Mouse (Mus musculus): ENCODE results near the gene Fam19a5.

GRCm38 (mm10) chr15:87698562-87699320 lies 154.6 kb downstream of the Fam19a5 start:
- TF ChIP-seq CTCF (IDR thresholded peaks at IDR 0.05; ENCODE audit: borderline replicate concordance, extremely low read depth, insufficient read depth, insufficient read length) (no peak), POLR2A (IDR thresholded peaks at IDR 0.05; ENCODE audit: borderline replicate concordance, extremely low read depth, insufficient read depth, insufficient read length, poor library complexity, severe bottlenecking) (no peak)
